Mouse (Mus musculus) ES-E14 (cell line): Measurements from ENCODE around the gene Sertad3.

Experiments
- CHD2 ChIP-seq: IDR thresholded peaks from 2 replicates; pipeline ENCODE4 v1.6.1; 2014; ENCODE audit warnings: mild to moderate bottlenecking, low read depth, low read length, inconsistent platforms
- ZC3H11A ChIP-seq: IDR thresholded peaks from 2 replicates; pipeline ENCODE4 v1.6.1; 2012; ENCODE audit warnings: low read depth, mild to moderate bottlenecking, inconsistent platforms, low read length, borderline replicate concordance
- ZNF384 ChIP-seq: IDR thresholded peaks from 2 replicates; pipeline ENCODE4 v1.6.1; 2012; ENCODE audit warnings: low read depth, low read length, inconsistent platforms

DNA sequence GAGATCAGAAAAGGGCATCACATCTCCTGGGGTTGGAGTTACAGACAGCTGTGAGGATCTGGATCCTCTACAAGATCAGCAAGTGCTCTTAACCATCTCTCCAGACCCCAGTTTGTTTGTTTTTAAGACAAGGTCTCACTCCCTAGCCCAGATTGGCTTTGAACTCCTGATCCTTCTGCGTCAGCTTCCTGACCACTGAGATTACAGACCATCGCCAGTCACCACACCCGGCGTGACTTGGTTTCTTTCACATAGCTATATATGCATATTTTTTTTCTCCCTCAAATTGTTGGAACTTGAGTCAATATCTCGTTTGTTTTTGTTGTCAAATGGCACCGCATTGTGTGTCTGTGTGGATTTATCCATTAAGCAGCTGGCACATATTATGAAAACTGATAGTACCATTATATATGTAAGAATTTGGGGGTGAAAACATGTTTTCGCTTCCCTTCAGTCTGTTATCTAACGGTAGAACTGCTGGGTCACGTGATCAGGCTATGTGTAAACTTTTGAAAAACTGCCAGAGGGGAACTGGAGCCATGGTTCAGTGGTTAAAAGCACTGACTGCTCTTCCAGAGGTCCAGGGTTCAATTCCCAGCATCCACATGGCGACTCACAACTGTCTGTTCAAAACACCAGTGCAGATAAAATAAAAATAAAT, 19.0 kb upstream of the Sertad3 start:
- TF ChIP-seq ZC3H11A (no peak), CHD2 (no peak), ZNF384 (no peak)
